Mouse (Mus musculus): ENCODE results near the gene Ppard.
A peak's percentile ranks its signal among the peaks of the same experiment; 100 is the strongest.

Gene Ppard

DNA sequence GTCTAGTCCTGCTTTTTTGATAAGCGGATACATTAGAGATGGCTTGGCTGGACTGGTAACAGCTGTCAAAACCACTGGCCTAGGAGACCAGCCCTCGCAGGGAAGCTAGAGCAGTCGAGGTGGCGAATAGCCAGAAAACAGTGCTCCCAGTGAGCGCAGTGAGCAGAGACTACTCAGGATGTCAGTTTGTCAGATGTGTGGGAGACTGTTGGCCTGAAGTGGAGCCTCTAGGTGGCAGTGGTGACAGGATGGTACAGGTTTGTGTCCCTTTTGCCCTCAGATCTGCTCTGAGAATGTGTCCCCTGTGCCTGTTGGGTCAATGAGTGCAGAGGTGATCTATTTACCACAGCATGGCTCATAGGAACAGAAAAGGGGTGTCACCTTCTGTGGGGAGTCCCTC lies 55.5 kb downstream of the Ppard start:
- peak; percentile 74 for DNase-seq

DNA sequence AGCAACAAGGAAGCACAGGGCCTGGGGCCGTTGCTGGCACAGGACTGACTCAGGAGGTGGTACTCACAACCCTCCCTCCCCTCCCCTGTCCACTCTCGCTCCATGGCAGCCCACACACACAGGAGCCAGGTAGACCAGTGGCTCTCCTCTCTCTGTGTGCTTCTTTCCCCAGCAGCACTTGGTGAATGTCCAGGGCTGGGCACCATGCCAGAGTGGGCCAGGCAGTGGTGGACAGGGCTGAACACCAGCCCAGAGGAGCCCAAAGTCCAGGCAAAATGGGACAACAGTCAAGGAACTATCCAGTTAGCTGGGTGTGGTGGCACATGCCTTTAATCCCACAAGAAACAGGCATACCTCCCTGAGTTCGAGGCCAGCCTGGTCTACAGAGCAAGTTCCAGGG lies 57.8 kb downstream of the Ppard start:
- no peak for DNase-seq

GRCm38 (mm10) chr17:28290671-28291070 lies 58.2 kb downstream of the Ppard start:
- no peak for DNase-seq

DNA sequence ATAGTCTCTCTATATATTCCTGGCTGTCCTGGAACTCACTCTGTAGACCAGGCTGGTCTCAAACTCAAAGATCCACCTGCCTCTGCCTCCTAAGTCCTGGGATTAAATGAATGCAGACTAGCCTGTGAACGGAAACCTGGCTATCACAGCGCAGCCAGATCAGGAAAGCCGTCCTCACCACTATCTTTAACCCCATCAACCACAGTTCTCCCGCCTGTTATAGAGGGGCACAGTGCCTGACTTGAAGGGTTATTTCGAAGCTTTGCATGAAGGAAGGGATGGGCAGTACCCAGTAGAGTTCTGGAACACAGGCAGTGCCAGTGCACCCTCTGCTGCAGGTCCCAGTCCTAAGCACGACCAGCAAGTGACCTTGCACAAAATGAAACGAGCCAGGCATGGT lies 58.8 kb downstream of the Ppard start:
- DNase-seq = no peak

DNA sequence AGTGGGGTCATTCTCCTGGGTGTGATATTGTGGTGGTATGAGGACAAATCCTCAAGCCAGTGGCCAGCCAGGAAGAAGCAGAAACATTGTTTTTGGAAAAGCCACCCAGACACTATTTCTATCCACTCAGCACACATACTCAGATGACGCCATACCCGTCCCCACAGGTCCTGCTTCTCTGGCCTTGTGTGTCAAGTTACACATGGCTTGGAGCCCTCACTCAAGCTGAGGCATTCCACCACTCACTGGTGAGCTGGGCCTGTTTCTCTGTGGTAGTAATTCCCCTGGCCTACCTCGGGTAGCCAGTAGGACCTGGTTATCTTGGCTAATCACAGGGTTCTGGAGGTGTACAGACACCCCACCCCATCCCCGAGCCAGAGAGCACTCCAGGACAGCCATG lies 61.2 kb downstream of the Ppard start:
- no peak for DNase-seq

GRCm38 (mm10) chr17:28294449-28295333 lies 62.2 kb downstream of the Ppard start:
- no peak for DNase-seq

DNA sequence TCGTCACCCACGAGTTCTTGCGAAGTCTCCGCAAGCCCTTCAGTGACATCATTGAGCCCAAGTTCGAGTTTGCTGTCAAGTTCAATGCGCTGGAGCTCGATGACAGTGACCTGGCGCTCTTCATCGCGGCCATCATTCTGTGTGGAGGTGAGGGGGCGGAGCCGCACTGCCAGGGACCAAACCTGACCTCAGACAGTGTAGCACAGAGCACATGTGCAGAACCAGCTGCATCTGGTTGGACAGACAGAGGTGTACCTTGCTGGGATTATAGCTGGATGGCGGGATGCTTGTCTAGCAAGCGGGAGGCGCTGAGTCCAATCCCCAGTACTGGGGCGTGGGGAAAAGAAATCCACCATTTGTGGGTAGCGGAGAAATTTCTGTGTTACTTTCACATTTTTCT lies 66.4 kb downstream of the Ppard start:
- no peak for DNase-seq

- no peak for DNase-seq
Observed at GRCm38 (mm10) chr17:28299669-28300320, 67.3 kb downstream of the Ppard start.

DNA sequence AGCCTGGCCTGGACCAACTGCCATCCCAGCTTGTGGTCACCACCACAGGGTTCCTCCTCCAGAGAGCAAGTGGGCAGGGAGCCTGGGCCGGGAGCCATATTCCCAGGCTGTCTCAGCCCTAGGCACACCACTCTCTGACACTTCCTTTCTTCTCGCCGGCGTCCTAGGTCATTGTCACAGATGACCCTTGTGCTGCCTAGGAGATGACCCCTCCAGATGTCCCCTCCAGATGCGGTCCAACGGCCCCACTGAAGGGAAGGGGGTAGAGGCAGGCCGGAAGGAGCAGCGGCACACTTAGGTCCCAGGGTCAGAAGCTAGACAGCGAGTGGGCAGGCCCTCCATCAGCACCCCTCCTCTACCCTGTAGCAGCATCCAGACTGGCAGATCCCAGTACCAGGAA lies 67.8 kb downstream of the Ppard start:
- no peak for DNase-seq

GRCm38 (mm10) chr17:28300850-28301249 lies 68.3 kb downstream of the Ppard start:
- DNase-seq = no peak

DNA sequence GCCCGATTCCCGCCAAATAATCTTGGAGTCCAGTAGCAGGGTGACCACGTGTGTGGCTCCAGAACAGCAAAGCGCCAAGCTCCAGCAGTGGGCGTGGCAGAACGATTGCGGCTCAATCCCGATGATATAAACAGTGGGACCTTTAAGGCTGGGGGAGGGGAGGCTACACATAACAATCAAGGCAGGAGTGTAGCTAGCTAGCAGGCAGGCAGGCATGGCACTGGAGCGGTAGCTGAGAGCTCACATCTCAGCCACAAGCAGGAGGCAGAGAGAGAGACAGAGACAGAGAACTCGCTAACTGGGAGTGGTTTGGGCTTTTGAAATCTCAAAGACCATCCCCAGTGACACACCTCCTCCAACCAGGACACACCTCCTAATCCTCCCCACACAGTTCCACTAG lies 72.7 kb downstream of the Ppard start:
- no peak for DNase-seq

- DNase-seq = peak; percentile 96
Observed at GRCm38 (mm10) chr17:28308297-28309195, 76.0 kb downstream of the Ppard start.

DNA sequence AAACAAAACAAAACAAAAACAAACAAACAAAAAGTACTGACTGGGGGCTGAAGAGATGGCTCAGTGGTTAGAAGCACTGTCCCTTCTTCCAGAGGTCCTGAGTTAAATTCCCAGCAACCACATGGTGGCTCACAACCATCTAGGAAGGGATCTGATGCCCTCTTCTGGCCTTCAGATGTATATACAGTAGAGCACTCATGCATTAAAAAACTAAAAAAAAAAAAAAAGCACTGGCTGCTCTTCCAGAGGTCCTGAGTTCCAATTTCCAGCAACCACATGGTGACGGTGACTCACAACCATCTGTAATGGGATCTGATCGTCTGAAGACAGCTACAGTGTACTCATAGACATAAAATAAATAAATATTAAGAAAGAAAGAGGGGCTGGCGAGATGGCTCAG lies 78.3 kb downstream of the Ppard start:
- DNase-seq = no peak

DNA sequence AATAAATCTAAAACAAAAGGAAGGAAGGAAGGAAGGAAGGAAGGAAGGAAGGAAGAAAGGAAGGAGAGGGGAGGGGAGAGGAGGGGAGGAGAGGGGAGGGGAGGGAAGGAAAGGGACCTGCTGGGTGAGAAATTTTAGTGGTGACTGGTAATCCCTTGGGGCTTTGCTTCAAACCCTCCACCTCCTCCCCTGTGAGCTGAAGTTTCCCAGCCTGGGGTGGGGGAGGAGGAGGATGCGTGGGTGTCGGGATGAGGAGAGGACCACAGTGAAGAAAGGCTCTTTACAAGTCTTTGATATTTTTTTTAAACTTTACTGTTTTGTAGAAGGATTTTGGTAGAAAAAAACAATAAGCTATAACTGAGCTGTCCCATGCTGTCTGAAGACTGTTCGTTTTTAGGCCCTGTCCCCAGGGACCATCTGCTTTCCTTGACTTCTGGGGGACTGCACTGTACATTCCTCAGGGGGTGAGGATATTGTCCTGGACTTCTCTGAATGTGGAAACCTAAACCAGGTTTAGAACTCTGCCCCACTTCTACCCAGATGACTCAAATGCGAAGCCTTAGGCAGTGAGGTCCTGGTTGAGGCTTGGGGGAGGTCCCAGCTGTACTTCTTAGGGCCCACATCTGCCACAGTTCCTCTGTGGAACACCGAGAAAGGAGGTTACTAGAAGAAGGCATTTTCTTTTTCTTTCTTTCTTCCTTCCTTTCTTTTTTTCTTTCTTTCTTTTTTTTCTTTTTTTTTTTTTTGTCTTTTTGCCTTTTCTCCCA lies 79.0 kb downstream of the Ppard start:
- DNase-seq = no peak

DNA sequence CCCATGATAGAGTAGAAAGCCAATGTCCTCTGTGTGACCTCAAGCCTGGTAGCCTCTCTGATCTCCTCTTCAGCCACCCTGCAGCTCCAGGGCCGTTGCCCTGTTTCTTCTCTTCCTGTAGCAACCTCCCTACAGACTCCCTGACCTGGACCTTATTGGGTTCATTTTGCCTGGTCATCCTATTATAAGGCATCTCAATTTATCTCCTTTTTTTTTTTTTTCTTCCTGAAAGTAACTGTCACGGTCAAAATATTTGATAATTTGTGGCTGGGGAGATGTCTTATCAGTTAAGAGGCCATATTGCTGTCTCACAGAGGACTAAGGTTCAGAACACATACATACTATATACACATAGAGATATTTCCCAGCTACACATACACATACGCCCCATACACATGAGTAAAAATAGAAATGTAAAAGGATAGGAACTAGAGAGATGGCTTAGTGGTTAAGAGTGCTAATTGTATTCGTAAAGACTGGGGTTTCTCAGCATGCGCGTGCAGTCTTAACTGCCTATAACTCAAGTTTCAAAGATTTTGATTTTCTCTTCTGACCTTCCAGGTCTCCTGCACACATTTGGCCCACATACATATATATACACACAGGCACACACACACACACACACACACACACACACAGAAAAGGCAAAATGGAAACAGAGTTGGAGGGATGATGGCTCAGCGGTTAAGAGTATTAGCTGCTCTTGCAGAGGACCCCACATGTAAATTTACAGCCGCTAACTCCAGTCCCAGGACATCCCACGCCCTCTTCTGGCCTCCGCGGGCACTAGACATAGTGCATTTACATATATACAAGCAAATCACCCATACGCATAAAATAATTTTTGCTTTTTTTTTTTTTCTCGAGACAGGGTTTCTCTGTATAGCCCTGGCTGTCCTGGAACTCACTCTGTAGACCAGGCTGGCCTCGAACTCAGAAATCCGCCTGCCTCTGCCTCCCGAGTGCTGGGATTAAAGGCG lies 80.0 kb downstream of the Ppard start:
- DNase-seq = peak; percentile 66

GRCm38 (mm10) chr17:28313212-28313879 lies 80.8 kb downstream of the Ppard start, which contains the start of gene Fance:
TSS of gene Fance (plus strand) at chr17:28313519.
- peak; percentile 98 for DNase-seq

DNA sequence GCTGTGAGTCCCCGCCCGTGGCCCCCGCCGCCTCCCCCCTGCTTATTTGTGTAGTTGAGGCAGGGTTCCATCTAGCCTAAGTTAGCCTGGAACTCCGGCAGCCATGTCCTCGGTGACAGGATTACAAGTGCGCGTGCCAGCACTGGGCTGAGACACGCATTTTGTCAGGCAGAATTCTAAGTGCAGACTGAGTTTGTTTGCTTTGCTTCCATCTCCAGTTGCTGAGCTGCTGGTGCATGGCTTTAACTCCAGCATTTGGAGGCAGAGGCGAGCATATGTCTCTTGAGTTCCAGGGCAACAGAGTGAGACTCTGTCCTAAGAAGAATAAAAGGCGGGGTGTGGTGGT lies 81.4 kb downstream of the Ppard start:
- no peak for DNase-seq

GRCm38 (mm10) chr17:28315611-28316160 lies 83.2 kb downstream of the Ppard start:
- no peak for DNase-seq

DNA sequence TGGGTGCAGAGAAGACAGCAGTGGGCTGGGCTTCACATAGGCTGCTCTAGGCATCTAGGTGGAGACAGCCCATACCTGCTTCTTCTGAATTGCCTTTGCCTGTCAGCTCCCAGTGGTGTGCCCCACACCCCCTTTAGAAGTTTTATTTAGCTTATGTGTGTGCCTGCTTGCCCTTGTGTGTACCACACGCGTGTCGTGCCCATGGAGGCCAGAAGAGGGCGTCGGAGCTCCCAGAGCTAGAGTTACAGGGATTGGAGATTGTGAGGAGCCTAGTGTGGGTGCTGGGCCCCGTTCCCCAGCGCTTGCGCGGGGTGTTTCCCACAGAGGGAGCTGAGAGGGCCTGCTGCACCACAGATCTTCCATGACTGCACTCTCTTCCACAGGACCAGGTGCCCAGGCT lies 84.0 kb downstream of the Ppard start:
- no peak for DNase-seq

GRCm38 (mm10) chr17:28317091-28317490 lies 84.6 kb downstream of the Ppard start:
- no peak for DNase-seq

Measured in thymus, postnatal 4 days (tissue).